Mouse (Mus musculus) R1 (cell line): ENCODE measurements around the gene Cep250.
"Not testable (repeated sequence)": the region's sequence is repeated elsewhere in the genome, so short reads cannot be mapped to it uniquely, and the experiment has no call there.

ENCODE experiments used
- DNase-seq: peaks from one replicate; pipeline ENCODE4 v3.0.0-alpha.2; 2018; ENCODE audit warnings: low read depth, low spot score

The Cep250 gene

GRCm38 (mm10) chr2:155956134-155957059, at the start of gene Cep250:
TSS of gene Cep250 (plus strand) at chr2:155956458.
- DNase-seq = peak; percentile 95

- no peak for DNase-seq
Observed at GRCm38 (mm10) chr2:155914684-155915083, 41.6 kb upstream of the Cep250 start.

- no peak for DNase-seq
Observed at GRCm38 (mm10) chr2:155923143-155923542, 33.1 kb upstream of the Cep250 start.

GRCm38 (mm10) chr2:155925213-155925612, 31.0 kb upstream of the Cep250 start:
- not testable (repeated sequence) for DNase-seq

GRCm38 (mm10) chr2:155928711-155929345, 27.4 kb upstream of the Cep250 start:
- DNase-seq = peak; percentile 58

- peak; percentile 99 for DNase-seq
Observed at GRCm38 (mm10) chr2:155929531-155930442, 26.5 kb upstream of the Cep250 start, which contains the start of gene Uqcc1. TSS of gene Uqcc1 (minus strand) at chr2:155930310.

GRCm38 (mm10) chr2:155939897-155940529, 16.2 kb upstream of the Cep250 start:
- DNase-seq = no peak

GRCm38 (mm10) chr2:155940681-155941080, 15.6 kb upstream of the Cep250 start, which contains the start of gene Gm15557:
TSS of gene Gm15557 (plus strand) at chr2:155940728.
- no peak for DNase-seq

GRCm38 (mm10) chr2:155941697-155942442, 14.4 kb upstream of the Cep250 start:
- DNase-seq = no peak

GRCm38 (mm10) chr2:155943463-155943862, 12.8 kb upstream of the Cep250 start:
- no peak for DNase-seq

GRCm38 (mm10) chr2:155944685-155945084, 11.6 kb upstream of the Cep250 start:
- DNase-seq = no peak

GRCm38 (mm10) chr2:155945124-155945523, 11.1 kb upstream of the Cep250 start, which contains the start of gene Gdf5:
TSS of gene Gdf5 (minus strand) at chr2:155945367.
- DNase-seq = no peak

- no peak for DNase-seq
Observed at GRCm38 (mm10) chr2:155945580-155945979, 10.7 kb upstream of the Cep250 start.

GRCm38 (mm10) chr2:155946069-155946468, 10.2 kb upstream of the Cep250 start:
- DNase-seq = no peak

- peak; percentile 97 for DNase-seq
Observed at GRCm38 (mm10) chr2:155946499-155946898, 9.8 kb upstream of the Cep250 start.

- no peak for DNase-seq
Observed at GRCm38 (mm10) chr2:155947390-155948002, 8.8 kb upstream of the Cep250 start.

GRCm38 (mm10) chr2:155949362-155949761, 6.9 kb upstream of the Cep250 start:
- no peak for DNase-seq

GRCm38 (mm10) chr2:155952006-155952405, 4.3 kb upstream of the Cep250 start:
- peak; percentile 76 for DNase-seq

- DNase-seq = no peak
Observed at GRCm38 (mm10) chr2:155959981-155960380, 3.7 kb downstream of the Cep250 start.

GRCm38 (mm10) chr2:155961862-155962261, 5.6 kb downstream of the Cep250 start:
- DNase-seq = no peak
